Mouse (Mus musculus) cerebellum, adult 9-10 months (tissue): ENCODE measurements around the gene Bach1.

Experiments
- DNase-seq: peaks from one replicate; pipeline ENCODE4 v3.0.0; 2022

Bach1 gene

DNA sequence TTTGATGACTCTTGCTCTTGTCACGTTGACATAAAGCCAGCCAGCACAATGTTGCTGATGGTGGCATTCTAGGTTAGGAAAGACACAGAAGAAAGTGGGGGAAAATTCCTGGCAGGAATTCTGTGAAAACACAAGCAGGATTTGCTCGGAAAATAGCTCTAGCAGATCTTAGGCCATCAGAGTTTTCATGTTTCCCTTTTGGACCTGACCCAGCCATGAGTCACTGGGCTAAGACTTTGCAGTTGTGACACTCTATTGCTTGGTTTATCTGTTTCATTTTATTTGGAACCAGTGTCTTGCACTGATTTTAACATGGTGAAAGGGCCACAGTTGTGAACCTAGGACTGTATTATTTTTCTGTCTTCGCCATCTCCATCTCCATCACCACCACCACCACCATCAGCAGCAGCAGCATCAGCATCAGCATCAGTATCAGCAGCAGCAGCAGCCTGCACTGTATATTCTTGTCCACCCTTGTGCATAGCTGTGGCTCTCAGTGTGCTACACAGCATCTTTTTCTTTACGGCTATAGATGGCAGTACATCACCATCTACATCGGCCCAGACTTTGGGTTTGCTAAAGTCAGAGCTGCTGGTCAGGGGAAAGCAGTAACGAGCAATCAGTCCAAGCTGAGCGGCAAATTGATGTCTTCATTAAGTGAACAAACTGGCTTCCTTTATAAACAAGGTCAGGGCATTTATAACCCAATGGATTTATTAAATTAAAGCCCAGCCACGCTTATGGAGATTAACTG, 46.6 kb downstream of the Bach1 start:
- no peak for DNase-seq

DNA sequence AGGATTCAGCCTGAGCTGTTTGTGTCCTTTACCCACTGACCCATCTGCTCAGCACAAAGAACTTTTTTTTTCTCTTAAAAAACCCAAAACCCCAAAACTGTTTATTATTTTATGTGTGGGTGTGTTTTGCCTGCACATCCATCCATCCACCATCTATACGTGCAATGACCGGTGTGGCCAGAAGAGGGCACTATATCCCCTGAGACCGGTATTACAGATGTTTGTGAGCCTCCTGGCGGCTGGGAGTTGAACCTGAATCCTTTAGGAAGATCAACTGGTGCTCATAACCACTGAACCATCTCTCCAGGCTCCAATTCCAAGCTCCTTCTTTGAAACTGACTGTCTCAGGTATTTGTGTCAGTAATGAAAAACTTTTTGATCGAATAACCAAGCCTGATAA, 48.0 kb downstream of the Bach1 start:
- DNase-seq: no peak

DNA sequence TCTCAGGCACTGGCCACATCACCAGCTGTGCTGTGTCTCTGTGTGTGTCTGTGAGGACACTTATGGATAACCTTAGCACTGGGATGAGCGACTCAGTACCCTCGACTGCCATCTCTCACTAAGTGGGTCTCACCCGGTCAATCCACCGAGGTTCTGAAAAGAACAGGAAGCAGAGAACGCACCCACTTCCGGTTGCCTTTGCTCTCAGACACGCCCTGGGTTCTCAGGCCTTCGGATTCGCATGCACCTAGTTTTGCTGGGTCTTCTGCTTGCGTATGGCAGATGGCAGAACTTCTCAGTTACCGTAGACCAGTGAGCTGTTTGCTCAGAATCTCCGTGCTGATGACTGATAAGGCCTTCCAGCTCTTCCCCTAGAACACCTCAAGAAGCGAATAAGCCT, 52.5 kb downstream of the Bach1 start:
- no peak for DNase-seq

DNA sequence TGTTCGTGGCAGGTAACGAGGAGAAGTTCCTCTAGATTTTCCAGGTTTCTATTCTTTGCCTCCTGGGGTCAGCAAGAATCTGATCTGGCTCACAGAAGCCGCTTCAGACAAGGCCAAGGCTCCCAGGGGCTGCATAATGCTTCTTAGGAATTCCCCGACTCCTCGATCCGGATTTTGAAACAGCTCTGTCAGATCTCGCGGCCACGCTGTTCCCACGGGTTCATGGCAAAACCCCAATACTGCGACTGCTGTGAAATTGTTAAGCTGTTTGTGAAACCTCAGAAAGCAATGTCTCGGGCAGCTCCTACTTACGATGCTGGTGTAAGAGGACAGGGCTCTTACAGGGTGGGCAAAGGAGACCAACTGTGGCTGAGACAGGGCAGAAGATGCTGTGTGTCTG, 53.7 kb downstream of the Bach1 start:
- no peak for DNase-seq

DNA sequence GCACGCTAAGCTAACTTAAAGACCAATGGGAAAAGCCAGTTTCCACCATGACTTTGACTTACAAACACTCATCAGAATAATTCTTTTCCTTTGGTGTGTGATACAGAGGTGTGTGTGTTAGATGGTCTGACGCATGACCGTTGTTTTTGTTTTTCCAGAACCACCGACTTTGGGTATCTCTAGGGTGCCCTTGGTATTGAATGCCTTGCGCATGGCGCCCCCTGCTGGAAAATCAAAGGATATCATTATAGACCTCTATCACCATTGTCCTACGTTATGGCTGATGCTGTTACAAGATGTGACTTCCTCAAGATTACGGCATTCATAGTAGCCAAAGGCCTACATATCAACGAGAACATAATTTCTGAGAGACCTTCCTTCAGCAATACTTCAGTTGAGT, 56.1 kb downstream of the Bach1 start:
- DNase-seq: peak; percentile 61

DNA sequence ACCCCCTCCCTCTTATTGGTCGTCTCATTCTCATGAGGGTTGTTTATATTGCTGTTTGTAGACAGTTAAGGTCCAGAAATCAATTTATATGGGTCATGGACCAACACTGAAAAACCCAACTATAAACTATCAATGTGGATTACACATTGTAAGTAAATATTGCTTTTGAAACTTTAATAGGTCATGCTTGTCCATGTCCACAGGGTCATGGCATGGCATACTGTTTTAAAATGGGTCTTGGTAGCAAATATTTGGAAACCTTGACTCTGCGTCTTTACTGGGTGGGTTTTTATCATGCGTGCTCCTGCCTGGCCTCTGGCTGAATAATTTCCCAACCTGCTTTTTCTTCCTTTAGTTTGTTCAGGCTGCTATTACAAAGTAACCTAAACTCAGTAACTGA, 57.2 kb downstream of the Bach1 start:
- DNase-seq: no peak

DNA sequence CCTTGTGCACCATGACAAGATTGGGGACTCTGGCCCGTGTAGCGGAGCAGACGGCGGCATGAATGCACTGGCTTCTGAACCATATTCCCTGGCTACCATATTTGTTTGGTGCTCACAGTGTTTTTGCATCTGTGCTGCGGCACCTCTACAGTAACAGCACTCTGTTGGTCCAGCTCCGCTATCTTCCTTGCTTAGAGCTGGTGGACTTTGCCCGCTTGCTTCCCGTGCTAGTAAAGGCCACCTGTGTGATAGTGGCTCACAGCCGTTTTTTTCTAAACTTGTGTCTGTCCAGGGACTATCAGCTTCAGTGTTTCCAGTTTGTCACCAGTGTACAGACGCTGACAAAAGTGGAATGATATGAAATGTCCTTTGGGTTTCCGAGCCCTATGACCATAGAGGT, 59.3 kb downstream of the Bach1 start:
- DNase-seq: no peak

DNA sequence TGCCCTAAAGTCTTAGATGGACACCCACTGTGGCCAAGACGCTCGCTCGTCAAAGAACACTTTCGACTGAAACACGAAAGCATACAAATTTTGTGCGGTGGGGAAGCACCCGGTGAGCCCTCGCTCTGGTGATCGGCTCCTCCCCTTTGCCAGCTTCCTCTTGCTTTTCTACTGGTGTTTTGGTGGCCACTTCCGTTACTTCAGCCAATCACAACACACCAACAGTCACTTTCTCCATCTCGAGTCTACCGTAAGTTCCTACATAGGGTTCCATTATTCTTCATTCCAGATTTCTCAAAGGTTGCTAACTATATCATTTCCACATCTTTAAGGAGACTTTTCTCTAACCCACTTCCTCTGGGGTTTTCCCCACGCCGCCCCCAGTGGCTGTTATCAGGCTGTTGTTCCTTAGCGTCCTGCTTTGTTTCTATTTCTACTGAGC, 65.9 kb downstream of the Bach1 start:
- DNase-seq: no peak

DNA sequence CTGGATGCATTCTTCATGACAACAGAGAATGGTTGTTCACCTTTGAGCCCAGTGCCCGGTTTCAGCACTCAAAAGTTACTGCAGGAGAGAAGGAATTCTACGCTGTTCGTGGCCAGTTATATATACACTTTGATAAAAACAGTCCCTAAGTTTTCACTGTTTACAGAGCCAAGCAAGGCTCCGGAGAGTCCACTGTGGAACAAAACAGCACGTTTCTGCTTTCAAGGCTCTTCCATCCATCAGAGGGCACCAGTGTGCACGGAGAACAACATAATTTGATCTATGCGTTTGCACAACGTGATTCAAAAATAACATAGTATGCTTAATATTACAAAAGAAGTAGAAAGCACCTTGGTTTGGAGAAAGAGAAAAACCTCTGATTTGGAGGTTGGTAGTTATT, 67.2 kb downstream of the Bach1 start:
- no peak for DNase-seq

DNA sequence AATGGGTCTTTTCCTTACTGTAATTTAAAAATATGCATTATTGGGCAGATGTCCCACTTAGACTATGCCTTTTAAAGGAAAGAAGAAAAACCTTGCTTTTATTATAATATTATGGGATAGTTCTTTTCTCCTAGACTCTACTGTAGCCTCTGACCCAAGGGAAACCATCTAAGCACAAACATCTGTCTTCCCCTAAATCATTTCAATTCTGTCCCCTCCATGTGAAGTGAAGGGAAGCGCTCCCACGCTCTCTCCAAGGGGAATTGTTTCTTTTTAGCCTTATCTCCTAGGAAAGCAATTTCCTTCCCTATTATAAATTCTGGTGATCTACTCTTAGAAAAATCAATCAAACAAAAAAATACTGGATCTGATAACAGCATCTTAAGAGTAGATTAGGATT, 71.8 kb downstream of the Bach1 start:
- DNase-seq: no peak

DNA sequence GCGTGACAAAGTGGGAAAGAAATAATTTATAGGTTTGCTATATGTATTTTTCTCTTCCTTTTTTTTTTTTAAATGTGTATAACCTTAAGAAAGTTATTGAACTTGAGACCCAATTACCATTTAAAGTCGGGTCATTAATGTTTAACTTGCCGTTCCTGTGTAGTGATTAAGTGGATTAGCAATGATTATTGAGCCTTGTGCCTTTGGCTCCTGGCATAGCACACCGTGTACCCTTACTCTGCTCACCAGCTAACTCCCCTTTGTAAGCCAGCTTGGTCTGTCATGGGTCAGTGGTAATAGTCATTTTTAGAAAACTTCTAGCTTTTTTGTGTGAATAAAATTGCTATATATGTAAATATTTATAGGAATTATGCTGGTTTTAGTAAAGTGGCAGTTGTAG, 73.2 kb downstream of the Bach1 start:
- no peak for DNase-seq

DNA sequence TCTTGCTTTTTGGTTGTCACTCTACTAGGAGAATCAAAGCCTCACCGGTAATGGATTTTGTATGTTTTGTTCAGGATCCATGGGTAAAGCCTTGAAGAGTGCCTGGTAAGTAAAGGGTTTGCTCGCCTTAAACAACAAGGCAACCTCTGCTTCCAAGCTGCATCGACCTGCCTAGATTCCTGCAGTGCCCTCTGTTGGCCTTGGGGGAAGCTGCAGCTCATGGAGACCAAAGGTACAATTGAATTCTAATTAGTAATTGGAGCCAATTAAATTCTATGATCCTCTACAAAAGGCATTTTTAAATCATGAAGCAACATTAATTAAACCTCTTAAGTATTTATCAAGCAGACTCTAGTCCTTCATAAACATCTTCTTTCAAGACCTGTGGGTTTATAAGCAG, 75.7 kb downstream of the Bach1 start:
- no peak for DNase-seq

DNA sequence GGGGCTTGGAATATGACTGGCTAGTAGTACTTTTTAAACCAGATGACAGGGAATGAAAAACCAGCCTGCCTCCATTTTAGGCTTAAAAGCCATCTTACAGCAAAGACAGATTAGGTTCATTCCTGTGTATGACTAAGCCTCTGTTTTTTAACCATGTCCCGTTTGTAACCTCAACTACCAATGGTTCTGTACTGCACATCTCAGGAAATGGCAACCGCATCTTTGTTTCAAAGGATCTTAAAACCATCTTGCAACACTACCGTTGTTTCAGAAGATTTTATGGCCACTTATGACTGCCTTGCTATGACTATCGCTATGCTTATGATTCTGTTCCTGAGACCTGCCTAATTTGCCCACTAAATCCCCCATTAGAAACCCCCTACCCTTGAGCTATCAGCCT, 78.6 kb downstream of the Bach1 start:
- DNase-seq: no peak

DNA sequence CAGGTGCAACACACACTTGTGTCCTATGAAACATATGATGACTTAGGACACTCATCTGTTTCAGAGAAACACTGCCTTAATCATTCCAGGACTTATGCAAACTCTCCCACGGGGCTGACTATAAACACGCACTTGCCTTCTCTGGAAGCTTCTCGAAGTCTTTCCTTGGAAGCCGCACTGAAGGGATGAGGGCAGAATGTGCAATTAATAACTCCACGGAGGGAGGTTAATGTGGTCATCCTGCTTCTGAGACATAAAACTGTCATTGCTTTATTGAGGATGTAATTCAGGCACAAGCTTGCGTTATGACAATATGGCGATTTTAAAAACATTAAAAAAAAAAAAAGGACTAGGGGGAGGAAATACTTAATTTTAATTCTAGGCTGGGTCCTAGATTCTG, 82.9 kb downstream of the Bach1 start:
- no peak for DNase-seq
